Mouse (Mus musculus) large intestine, adult 2 months (tissue): ENCODE measurements around the gene Rpl19. TPM values are rescaled to one million over a fixed set of nuclear protein-coding genes. Genes with fewer than 3 reads are reported as not detected.
A peak's percentile ranks its signal among the peaks of the same experiment; 100 is the strongest.

Experiments
- DNase-seq: peaks from one replicate; pipeline ENCODE4 v3.0.0-alpha.2; 2012; ENCODE audit warnings: low read depth, low spot score
- WGBS: fragments of 180-500 bp; shearing (Covaris S2); methylation state at CpG from one replicate; pipeline ENCODE4 v1.1.7; 2018; 5-methylcytosine and 5-hydroxymethylcytosine counted together
- polyA plus RNA-seq: library from polyadenylated mRNA; depleted of rRNA; stranded (reverse); fragments of >200 nt; gene quantifications from 2 replicates; pipeline ENCODE4 v1.2.3, GENCODE M21; 2012

Gene Rpl19
- polyA plus RNA-seq, 1 experiment: 883 TPM

- WGBS: 45% methylated on average over 14 of the region's 14 CpGs
These were observed 23.4 kb downstream of the Rpl19 start for GRCm38 (mm10) chr11:98049672-98050519.

GRCm38 (mm10) chr11:98050520-98050815 lies 24.0 kb downstream of the Rpl19 start:
- 41% methylated on average over 2 of the region's 2 CpGs for WGBS
- DNase-seq: no peak

More at GRCm38 (mm10) chr11:98049672-98050519, 23.4 kb downstream of the Rpl19 start:
- DNase-seq: no peak

DNA sequence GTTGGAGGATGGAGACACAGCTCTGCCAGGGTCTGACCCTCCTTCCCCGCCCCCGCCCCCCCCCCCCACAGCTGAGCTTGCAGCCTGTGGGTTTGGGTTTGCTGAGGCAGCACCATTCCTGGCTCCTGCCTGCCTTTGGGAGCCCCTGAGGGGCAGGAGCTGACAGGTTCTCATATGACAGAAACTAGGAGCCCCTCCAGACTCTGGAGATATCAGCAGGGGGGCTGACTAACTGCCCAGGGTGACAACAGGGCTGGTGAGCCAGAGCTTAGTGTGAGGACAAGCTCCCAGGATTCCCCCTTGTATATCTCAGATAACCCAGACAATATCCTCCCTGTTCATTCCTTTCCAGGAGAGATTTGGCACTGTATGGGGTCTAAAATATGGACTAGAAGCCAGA lies 24.4 kb downstream of the Rpl19 start:
- WGBS: no CpG with 5 or more reads among the region's 2 CpGs
- no peak for DNase-seq

GRCm38 (mm10) chr11:98051611-98052128 lies 25.2 kb downstream of the Rpl19 start:
- whole genome bisulfite sequencing: 5% methylated on average over 12 of the region's 12 CpGs
- no peak for DNase-seq

DNA sequence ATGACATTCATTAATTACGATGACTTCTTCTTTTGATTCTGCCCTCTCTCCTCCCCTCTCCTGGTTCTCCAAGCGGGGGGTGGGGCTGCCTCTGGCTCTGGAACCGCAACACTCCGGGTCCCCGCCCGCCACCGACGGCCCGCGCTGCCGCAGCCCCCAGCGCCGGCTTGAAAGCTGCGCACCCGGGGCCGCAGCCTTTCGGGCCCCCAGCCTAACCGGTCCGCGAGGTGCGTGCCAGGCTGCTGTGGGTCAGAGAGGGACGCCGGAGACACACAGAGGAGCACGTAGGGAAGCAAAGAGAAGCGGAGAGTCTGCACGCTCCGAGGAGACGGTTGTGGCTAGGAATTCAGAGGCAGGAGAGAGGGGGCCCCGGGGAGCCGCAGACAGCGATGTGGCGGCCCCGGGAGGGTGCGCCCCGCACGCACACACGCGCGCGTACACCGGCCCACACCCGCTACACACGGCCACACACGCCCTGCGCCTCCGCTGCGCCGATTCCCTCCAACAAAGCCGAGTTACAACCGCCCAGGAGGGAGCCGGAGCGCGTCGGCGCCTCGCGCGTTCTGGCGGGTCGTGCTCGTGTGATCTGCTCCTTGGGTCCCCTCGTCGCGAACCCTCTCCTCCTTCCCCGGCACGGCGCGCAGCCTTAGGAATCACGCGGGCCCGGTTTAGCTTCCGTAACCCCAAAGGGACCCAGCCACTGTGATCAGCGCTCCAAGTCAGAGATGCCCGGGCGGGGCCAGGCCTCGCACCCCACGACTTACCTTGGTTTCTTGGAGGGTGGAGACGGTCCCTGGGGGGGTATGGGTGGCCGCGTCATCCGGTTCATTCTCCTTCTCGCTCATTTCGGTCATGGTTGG lies 25.8 kb downstream of the Rpl19 start:
- no peak for DNase-seq
- 1% methylated on average over 83 of the region's 83 CpGs for WGBS

DNA sequence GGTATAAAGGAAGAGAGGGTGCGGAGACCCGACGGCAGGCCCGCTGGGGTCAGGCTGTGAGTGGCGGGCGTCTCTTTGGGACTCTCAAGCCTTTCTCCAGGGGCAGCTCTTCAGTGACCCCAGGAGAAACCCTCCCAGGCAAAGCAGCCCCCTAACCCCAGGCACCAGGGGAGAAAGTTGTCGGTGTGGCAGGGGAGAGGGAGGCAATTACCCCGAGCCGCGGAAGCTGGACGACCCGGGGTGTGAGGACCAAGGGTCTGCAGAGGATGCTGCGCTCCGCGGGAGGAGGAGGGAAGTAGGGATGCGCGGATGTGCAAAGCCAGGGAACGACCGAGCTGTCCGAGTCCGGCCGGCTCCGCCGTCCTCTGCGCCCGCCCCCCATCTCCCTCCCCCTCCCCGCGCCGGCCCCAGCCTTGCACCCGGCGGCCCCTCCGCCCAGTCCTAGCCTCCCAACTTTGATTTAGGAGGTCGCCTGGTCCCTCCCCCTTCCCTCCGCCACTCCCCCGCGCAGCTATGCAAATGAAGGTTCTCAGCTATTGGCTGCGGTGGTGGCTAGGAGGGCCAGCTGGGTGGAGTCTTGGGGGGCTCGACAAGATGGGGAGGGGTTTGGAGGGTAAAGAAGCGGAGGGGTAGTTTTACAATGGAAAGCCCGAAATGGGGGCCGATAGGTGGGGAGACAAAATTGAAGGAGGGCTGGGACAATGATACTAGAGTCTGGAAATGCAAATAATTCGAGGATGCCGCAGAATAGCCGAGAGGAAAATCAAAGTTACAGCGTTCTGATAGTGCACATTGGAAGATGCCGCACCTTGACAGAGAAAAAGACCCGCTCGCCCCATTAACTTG lies 26.7 kb downstream of the Rpl19 start, which contains the start of gene Stac2:
TSS of gene Stac2 (minus strand) at position 474 of the 846 bp plus-strand sequence.
- DNase-seq: no peak
- 3% methylated on average over 48 of the region's 48 CpGs for whole genome bisulfite sequencing

- no peak for DNase-seq
- WGBS: 17% methylated on average over 9 of the region's 9 CpGs
These were observed 31.0 kb downstream of the Rpl19 start for GRCm38 (mm10) chr11:98057466-98057865.

GRCm38 (mm10) chr11:98057998-98058397 lies 31.5 kb downstream of the Rpl19 start:
- no peak for DNase-seq
- WGBS: 72% methylated on average over 5 of the region's 5 CpGs

GRCm38 (mm10) chr11:98059662-98060061 lies 33.2 kb downstream of the Rpl19 start:
- 42% methylated on average over 7 of the region's 7 CpGs for WGBS
- DNase-seq: no peak

GRCm38 (mm10) chr11:98060104-98060692 lies 33.7 kb downstream of the Rpl19 start:
- no peak for DNase-seq
- 75% methylated on average over 5 of the region's 5 CpGs for WGBS

DNA sequence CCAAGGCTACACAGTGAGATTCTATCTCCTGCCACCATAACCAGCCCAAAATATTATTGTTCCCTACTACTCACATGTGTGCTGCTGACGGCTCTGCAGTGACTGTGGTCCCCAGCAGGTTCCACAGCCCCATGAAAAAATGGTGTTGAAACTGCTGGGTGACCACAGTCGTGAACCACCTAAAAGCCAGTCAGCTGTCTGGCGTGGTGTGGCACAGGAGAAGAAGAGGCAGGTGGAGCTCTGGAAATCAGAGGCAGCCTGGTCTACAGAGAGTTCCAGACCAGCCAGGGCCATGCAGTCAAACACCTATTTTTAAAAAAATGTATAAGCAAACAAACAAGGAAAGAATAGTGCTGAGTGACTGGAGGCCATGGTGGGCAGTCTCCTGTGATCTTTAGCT lies 34.9 kb downstream of the Rpl19 start:
- WGBS: 69% methylated on average over 3 of the region's 3 CpGs
- DNase-seq: no peak

DNA sequence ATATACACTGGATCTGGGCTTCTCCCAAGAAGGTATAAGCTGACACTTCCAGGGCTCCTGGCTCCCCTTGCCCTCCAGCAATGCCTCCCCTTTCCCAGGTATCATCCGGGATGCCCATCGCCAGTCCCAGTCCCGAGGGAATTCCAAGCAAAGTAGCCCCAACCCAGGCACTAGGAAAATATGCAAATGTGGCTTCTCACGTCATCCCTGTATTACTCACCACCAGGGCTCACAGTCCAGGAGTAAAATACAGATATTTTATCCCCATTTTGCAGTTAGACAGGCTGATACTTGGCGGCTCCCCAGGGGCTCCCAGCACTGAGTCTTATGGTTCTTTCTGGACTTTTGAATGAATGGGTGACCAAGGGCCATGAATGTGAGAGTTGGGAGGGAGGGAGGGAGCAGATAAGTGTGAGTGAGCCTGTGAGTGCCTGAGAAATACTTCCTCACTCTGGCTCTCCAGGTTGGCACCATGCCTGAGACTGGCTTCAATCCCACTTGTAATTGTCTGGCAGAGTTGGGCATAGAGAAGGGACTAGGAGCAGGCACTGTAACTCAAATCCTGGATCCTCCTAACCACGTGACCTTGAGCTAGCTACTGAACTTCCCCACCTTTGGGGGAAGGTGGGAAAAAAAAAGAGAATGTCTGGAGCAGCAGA lies 35.5 kb downstream of the Rpl19 start:
- 35% methylated on average over 6 of the region's 6 CpGs for WGBS
- no peak for DNase-seq

DNA sequence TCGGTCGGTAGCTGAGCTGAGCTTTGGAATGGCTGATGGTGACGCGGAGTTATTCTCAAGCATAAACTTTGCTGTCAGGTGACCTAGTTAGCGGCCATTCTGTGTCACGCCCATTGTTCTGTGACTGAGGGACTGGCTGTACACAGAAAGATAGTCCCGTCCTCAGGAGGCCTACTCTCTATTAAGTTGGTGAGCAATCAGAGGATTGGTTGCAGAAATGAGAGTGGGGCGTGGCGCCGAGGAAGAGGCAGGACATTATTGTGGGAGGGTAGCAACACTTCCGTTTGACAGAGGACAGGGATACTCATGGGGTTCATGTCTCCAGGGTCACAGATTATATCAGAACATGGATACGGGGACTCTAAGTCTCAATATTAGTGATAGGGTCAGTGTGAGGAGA lies 39.7 kb downstream of the Rpl19 start:
- WGBS: 84% methylated on average over 12 of the region's 12 CpGs
- no peak for DNase-seq

- DNase-seq: no peak
- 95% methylated on average over 21 of the region's 21 CpGs for WGBS
These were observed 40.7 kb downstream of the Rpl19 start for GRCm38 (mm10) chr11:98067255-98067654.

GRCm38 (mm10) chr11:98073442-98073841 lies 46.9 kb downstream of the Rpl19 start:
- WGBS: 78% methylated on average over 4 of the region's 4 CpGs
- DNase-seq: no peak

GRCm38 (mm10) chr11:98075195-98075808 lies 48.8 kb downstream of the Rpl19 start:
- 20% methylated on average over 13 of the region's 13 CpGs for WGBS
- peak; percentile 38 for DNase-seq

- no peak for DNase-seq
- WGBS: 66% methylated on average over 8 of the region's 8 CpGs
These were observed 50.6 kb downstream of the Rpl19 start for GRCm38 (mm10) chr11:98077086-98077485.
